Mouse (Mus musculus): ENCODE results near the gene Triml1.

Gene Triml1

GRCm38 (mm10) chr8:43141386-43141785 is at the start of gene Triml1:
TSS of gene Triml1 (minus strand) at chr8:43141486.
- DNase-seq (ENCODE audit: low spot score in 2 of 2) = no peak

DNA sequence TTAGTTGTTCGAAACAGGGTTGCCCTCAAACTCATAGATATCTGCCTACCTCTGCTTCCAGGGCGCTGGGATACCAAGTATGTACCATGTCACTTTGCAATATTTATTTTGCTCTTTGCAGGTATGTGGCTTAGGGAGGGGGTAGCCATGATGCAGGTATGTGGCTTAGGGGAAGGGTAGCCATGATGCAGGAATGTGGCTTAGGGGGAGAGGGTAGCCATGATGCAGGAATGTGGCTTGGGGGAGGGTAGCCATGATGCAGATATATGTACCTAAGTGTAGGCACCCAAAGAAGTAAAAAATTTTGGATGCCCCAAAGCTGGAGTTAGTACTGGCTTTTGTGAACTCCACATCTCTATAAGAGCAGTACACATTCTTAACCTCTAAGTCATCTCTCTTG is 41.0 kb upstream of the Triml1 start:
- DNase-seq (ENCODE audit: low spot score in 2 of 2) = no peak

GRCm38 (mm10) chr8:43180054-43180690 is 38.9 kb upstream of the Triml1 start, which contains the start of gene Triml2:
TSS of gene Triml2 (plus strand) at chr8:43180541.
- DNase-seq (ENCODE audit: low spot score in 2 of 2) = no peak

DNA sequence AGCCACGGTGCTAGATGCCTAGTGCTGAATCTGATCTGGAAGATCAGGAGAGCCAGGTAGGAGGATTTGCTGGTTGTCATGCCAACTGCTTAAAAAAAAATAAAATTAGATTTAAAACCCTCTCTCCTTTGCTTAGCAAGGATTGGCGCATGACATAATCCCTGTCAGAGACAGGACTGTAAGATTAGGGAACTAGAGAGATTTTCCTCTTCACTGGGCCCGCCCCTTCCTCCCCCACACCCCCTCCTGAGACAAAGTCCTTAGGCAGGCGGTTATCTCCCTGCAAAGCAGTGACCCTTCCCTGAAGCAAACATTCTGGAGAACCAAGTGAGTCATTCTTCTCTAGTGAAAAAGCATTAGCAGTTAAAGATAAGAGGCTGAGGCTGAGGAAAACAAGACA is 37.9 kb upstream of the Triml1 start:
- no peak for DNase-seq (ENCODE audit: low spot score in 2 of 2)

DNA sequence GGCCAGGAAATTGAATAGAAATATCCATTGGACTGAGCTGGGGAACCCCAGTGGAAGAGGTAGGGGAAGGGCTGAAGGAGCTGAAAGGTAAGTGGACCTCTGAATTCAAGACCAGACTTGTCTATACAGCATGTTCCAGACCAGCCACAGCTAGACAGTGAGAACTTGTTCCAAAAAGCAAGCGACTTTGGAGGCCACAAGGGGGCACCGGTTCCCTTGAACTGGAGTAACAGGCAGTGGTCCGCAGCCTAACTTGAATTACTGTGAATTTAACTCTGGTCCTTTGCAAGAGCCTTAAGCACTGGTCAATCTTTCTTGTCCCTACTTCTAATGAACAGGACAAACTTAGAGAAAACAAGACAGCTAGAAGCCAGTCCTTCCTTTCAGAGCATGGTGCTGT is 37.0 kb upstream of the Triml1 start:
- no peak for DNase-seq (ENCODE audit: low spot score in 2 of 2)

- no peak for DNase-seq (ENCODE audit: low spot score in 2 of 2)
Observed at GRCm38 (mm10) chr8:43176766-43177486, 35.6 kb upstream of the Triml1 start.

GRCm38 (mm10) chr8:43169249-43169755 is 28.0 kb upstream of the Triml1 start:
- DNase-seq (ENCODE audit: low spot score in 2 of 2) = no peak

DNA sequence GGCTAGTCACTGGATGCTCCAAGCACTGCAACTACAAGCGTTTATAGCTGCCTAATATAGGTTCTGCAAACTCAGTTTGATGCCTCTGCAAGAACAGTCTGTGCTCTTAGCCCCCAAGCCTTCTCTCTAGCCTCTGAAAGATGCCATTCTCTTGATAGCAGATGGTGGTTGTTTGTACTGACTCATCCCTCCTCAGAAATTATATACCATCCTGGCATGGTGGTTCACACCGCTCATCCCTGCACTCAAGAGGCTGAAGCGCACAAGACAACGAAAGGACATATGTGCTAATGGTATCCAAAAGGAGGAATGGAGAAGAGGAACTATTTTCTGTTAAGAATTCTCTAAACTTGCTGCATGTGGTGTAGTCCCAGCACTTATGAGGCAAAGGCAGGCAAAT is 26.8 kb upstream of the Triml1 start:
- DNase-seq (ENCODE audit: low spot score in 2 of 2) = no peak

DNA sequence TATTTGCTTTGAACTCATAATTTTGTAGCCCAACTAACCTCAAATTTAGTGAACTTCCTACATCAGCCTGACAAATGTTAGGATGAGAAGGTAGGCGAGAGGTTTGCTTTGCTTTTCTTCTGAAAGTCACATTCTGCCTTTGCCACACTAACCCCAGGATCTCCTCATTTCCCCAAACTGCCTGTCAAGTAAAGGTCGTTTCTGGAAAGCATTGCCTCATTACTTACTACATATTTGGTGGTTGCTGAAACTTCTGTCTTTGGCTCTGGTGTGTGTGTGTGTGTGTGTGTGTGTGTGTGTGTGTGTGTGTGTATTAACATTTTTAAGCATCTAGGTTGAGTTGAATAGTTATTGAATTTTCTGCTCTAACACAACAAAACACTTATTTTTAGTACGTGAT is 23.2 kb upstream of the Triml1 start:
- no peak for DNase-seq (ENCODE audit: low spot score in 2 of 2)

DNA sequence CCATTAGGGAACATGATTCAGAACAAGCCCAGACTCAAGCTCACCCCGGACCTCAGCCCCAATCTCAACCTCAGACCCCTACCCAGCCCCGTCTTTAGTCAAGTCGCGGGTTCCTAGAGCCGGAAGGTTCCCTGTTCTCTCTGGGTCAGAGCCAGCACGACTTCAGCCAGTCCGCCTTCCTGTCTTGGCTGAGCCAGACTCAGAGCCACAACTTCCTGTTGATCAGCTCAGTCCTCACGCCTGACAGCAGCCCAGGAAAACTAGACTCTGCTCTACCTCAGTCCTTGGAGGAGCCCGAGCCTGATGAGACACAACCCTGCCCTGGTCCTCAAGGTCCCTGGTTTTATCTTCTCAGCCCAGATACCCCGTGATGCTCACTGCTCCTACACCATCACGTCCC is 22.0 kb upstream of the Triml1 start:
- DNase-seq (ENCODE audit: low spot score in 2 of 2) = no peak

DNA sequence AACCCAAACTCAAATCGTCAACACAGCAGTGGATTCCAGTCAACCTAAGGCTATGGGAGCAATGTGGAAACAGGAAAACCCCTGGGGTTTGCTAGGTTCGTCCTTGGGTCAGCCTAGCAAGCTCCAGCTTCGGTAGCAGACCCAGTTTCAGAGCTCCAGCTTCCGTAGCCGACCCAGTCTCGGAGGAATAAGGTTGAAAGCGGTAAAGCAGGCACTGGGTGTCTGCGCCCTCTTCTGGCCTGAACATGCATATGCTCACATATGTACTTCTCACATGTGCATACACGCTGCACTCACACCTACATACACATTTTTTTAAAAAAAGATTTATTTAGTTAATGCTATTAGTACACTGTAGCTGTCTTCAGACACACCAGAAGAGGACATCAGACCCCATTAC is 8.0 kb upstream of the Triml1 start:
- DNase-seq (ENCODE audit: low spot score in 2 of 2) = no peak

DNA sequence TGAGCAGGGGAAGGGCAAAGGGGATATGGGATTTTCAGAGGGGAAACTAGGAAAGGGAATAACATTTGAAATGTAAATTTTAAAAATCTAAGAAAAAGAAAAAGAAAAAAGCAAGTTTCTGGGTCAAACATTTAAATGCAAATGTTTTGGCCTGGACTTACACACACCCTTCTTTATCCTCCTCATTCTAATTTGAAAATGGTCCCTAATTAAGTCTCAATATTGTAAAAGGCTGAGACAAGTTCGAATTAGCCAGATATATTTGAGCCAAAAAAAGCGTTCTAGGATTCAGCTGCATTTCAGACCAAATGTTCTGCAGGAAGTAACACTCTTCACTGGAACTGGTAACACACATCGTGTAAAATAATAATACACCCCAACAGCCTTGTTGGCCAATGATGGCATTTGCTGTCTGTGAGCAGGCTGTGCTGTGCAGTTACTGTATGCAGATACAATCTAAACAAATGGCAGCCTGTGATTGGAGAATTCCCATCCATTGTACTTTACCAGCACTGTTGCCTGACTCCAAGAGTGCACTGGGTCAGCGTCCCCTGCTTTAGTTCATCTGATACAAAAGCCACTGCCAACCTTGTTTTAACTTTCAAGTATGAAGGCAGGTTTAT is 30.0 kb downstream of the Triml1 start:
- no peak for DNase-seq (ENCODE audit: low spot score in 2 of 2)

Measured in right cerebral cortex, postnatal 10 days (tissue).